Mouse (Mus musculus): ENCODE measurements around the gene Ankrd40. TPM values are rescaled to one million over a fixed set of nuclear protein-coding genes. Genes with fewer than 3 reads are reported as not detected.

The Ankrd40 gene
- polyA plus RNA-seq, 1 experiment from 2014 or later: 17.7 TPM

GRCm38 (mm10) chr11:94314098-94314652, 13.6 kb upstream of the Ankrd40 start:
- Histone ChIP-seq H3K36me3 (0 out of 2 replicates have a peak, but pooled peaks cover 2% of the 10 kb centered on the region), H3K4me1 (peaks cover 50% of the 10 kb centered on the region), H3K9ac (replicated peaks) (no peak overlapping the region), H3K9me3 (replicated peaks) (no peaks in the 10 kb centered on the region), H3K27ac (replicated peaks) (no peak overlapping the region), H3K27me3 (replicated peaks) (no peaks in the 10 kb centered on the region), H3K4me3 (replicated peaks) (no peak overlapping the region), H3K4me2 (no peak overlapping the region)
- no peak for ATAC-seq (ENCODE audit: low FRiP score)
- WGBS: 77% methylated on average over 2 of the region's 2 CpGs

- Histone ChIP-seq H3K9me3 (replicated peaks) (no peaks in the 10 kb centered on the region), H3K4me2 (no peak overlapping the region), H3K4me1 (peaks cover 61% of the 10 kb centered on the region), H3K36me3 (0 out of 2 replicates have a peak, but pooled peaks cover 1% of the 10 kb centered on the region), H3K27ac (replicated peaks) (no peak overlapping the region), H3K27me3 (replicated peaks) (no peaks in the 10 kb centered on the region), H3K4me3 (replicated peaks) (no peak overlapping the region), H3K9ac (replicated peaks) (no peak overlapping the region)
- no peak for ATAC-seq (ENCODE audit: low FRiP score)
- 66% methylated on average over 1 of the region's 1 CpGs for WGBS
These were observed 12.5 kb upstream of the Ankrd40 start for GRCm38 (mm10) chr11:94315308-94315707.

- Histone ChIP-seq H3K27ac (replicated peaks) (no peak overlapping the region), H3K9ac (replicated peaks) (no peak overlapping the region), H3K9me3 (replicated peaks) (no peaks in the 10 kb centered on the region), H3K4me2 (no peak overlapping the region), H3K4me3 (replicated peaks) (no peak overlapping the region), H3K27me3 (replicated peaks) (no peaks in the 10 kb centered on the region), H3K36me3 (no peaks in the 10 kb centered on the region), H3K4me1 (peaks cover 63% of the 10 kb centered on the region)
- no peak for ATAC-seq (ENCODE audit: low FRiP score)
- 91% methylated on average over 2 of the region's 2 CpGs for WGBS
These were observed 11.3 kb upstream of the Ankrd40 start for GRCm38 (mm10) chr11:94316528-94316927.

GRCm38 (mm10) chr11:94317014-94317413, 10.8 kb upstream of the Ankrd40 start:
- no peaks in the 10 kb centered on the region for H3K36me3 ChIP-seq
- H3K4me1 ChIP-seq: peaks cover 63% of the 10 kb centered on the region
- 83% methylated on average over 1 of the region's 1 CpGs for WGBS
- H3K9ac ChIP-seq (replicated peaks): no peak overlapping the region
- no peak for ATAC-seq (ENCODE audit: low FRiP score)
- H3K4me3 ChIP-seq (replicated peaks): no peak overlapping the region
- no peaks in the 10 kb centered on the region for H3K27me3 ChIP-seq (replicated peaks)
- no peak overlapping the region for H3K4me2 ChIP-seq
- H3K27ac ChIP-seq (replicated peaks): no peak overlapping the region
- no peaks in the 10 kb centered on the region for H3K9me3 ChIP-seq (replicated peaks)

GRCm38 (mm10) chr11:94317515-94317914, 10.3 kb upstream of the Ankrd40 start:
- no peak overlapping the region for H3K4me2 ChIP-seq
- no peaks in the 10 kb centered on the region for H3K27me3 ChIP-seq (replicated peaks)
- H3K4me3 ChIP-seq (replicated peaks): no peak overlapping the region
- H3K27ac ChIP-seq (replicated peaks): no peak overlapping the region
- no peaks in the 10 kb centered on the region for H3K36me3 ChIP-seq
- peaks cover 67% of the 10 kb centered on the region for H3K4me1 ChIP-seq
- H3K9me3 ChIP-seq (replicated peaks): no peaks in the 10 kb centered on the region
- WGBS: 57% methylated on average over 4 of the region's 4 CpGs
- no peak overlapping the region for H3K9ac ChIP-seq (replicated peaks)
- no peak for ATAC-seq (ENCODE audit: low FRiP score)

GRCm38 (mm10) chr11:94318056-94318455, 9.7 kb upstream of the Ankrd40 start:
- Histone ChIP-seq H3K9ac (replicated peaks) (no peak overlapping the region), H3K27ac (replicated peaks) (no peak overlapping the region), H3K27me3 (replicated peaks) (no peaks in the 10 kb centered on the region), H3K9me3 (replicated peaks) (no peaks in the 10 kb centered on the region), H3K4me1 (peaks cover 67% of the 10 kb centered on the region), H3K36me3 (no peaks in the 10 kb centered on the region), H3K4me2 (no peak overlapping the region), H3K4me3 (replicated peaks) (no peak overlapping the region)
- 81% methylated on average over 5 of the region's 5 CpGs for WGBS
- ATAC-seq (ENCODE audit: low FRiP score): no peak

GRCm38 (mm10) chr11:94320969-94321930, 6.6 kb upstream of the Ankrd40 start:
- Histone ChIP-seq H3K27ac (replicated peaks) (peak overlapping the region; percentile 99), H3K9ac (replicated peaks) (peak overlapping the region; percentile 99), H3K9me3 (replicated peaks) (no peaks in the 10 kb centered on the region), H3K4me1 (peaks cover 50% of the 10 kb centered on the region), H3K4me2 (peak overlapping the region; percentile 64), H3K36me3 (no peaks in the 10 kb centered on the region), H3K4me3 (replicated peaks) (peak overlapping the region; percentile 99), H3K27me3 (replicated peaks) (no peaks in the 10 kb centered on the region)
- ATAC-seq (ENCODE audit: low FRiP score): peak; percentile 80
- under 1% methylated on average over 66 of the region's 67 CpGs for WGBS

- no peaks in the 10 kb centered on the region for H3K9me3 ChIP-seq (replicated peaks)
- peaks cover 50% of the 10 kb centered on the region for H3K4me1 ChIP-seq
- H3K9ac ChIP-seq (replicated peaks): peak within 1 kb of the TSS; percentile 99
- peak within 1 kb of the TSS; percentile 99 for H3K4me3 ChIP-seq (replicated peaks)
- no peaks in the 10 kb centered on the region for H3K27me3 ChIP-seq (replicated peaks)
- H3K27ac ChIP-seq (replicated peaks): peak within 1 kb of the TSS; percentile 99
- peak; percentile 95 for ATAC-seq (ENCODE audit: low FRiP score)
- peak within 1 kb of the TSS; percentile 64 for H3K4me2 ChIP-seq
- under 1% methylated on average over 36 of the region's 36 CpGs for WGBS
- H3K36me3 ChIP-seq: no peaks in the 10 kb centered on the region
These were observed 5.8 kb upstream of the Ankrd40 start, which contains the start of gene Luc7l3 for GRCm38 (mm10) chr11:94321931-94322400. TSS of gene Luc7l3 (minus strand) at chr11:94321988.

- Histone ChIP-seq H3K27me3 (replicated peaks) (no peaks in the 10 kb centered on the region), H3K4me1 (peaks cover 45% of the 10 kb centered on the region), H3K4me2 (peak overlapping the region; percentile 64), H3K27ac (replicated peaks) (peak overlapping the region; percentile 99), H3K9me3 (replicated peaks) (no peaks in the 10 kb centered on the region), H3K9ac (replicated peaks) (peak overlapping the region; percentile 99), H3K36me3 (no peaks in the 10 kb centered on the region), H3K4me3 (replicated peaks) (peak overlapping the region; percentile 99)
- no peak for ATAC-seq (ENCODE audit: low FRiP score)
- WGBS: 44% methylated on average over 5 of the region's 5 CpGs
These were observed 5.2 kb upstream of the Ankrd40 start for GRCm38 (mm10) chr11:94322636-94323035.

GRCm38 (mm10) chr11:94323271-94323925, 4.4 kb upstream of the Ankrd40 start:
- Histone ChIP-seq H3K9ac (replicated peaks) (no peak overlapping the region), H3K27me3 (replicated peaks) (no peaks in the 10 kb centered on the region), H3K36me3 (no peaks in the 10 kb centered on the region), H3K9me3 (replicated peaks) (no peaks in the 10 kb centered on the region), H3K4me2 (no peak overlapping the region), H3K4me1 (peaks cover 38% of the 10 kb centered on the region), H3K27ac (replicated peaks) (0 out of 2 replicates have a peak overlapping the region, but pooled peaks have one; percentile 99), H3K4me3 (replicated peaks) (no peak overlapping the region)
- WGBS: 84% methylated on average over 5 of the region's 5 CpGs
- no peak for ATAC-seq (ENCODE audit: low FRiP score)

GRCm38 (mm10) chr11:94324618-94325017, 3.2 kb upstream of the Ankrd40 start:
- no peaks in the 10 kb centered on the region for H3K36me3 ChIP-seq
- no peak overlapping the region for H3K9ac ChIP-seq (replicated peaks)
- peaks cover 34% of the 10 kb centered on the region for H3K4me1 ChIP-seq
- no peaks in the 10 kb centered on the region for H3K9me3 ChIP-seq (replicated peaks)
- WGBS: 93% methylated on average over 5 of the region's 5 CpGs
- no peak for ATAC-seq (ENCODE audit: low FRiP score)
- no peak overlapping the region for H3K4me2 ChIP-seq
- H3K4me3 ChIP-seq (replicated peaks): no peak overlapping the region
- H3K27me3 ChIP-seq (replicated peaks): no peaks in the 10 kb centered on the region
- H3K27ac ChIP-seq (replicated peaks): no peak overlapping the region
